Mouse (Mus musculus) small intestine, adult 2 months (tissue): ENCODE data around the gene Diaph2. TPM values are rescaled to one million over a fixed set of nuclear protein-coding genes. Genes with fewer than 3 reads are reported as not detected.
"Not testable (repeated sequence)": the region's sequence is repeated elsewhere in the genome, so short reads cannot be mapped to it uniquely, and the experiment has no call there.

Source experiments
- H3K27ac ChIP-seq: fragments of 200-500 bp; 2 replicates; pipeline ENCODE4 v1.5.1; 2012; ENCODE audit warnings: low read depth, low read length, control low read depth, inconsistent platforms; ENCODE audit not compliant: insufficient read depth
- H3K27me3 ChIP-seq: fragments of 200-500 bp; 2 replicates; pipeline ENCODE4 v1.6.1; 2012; ENCODE audit warnings: mild to moderate bottlenecking, moderate library complexity, low read length, inconsistent platforms; ENCODE audit not compliant: control insufficient read depth, insufficient read depth
- H3K36me3 ChIP-seq: fragments of 200-500 bp; 2 replicates; pipeline ENCODE4 v1.6.1; 2012; ENCODE audit warnings: mild to moderate bottlenecking, low read length, control low read depth, inconsistent platforms; ENCODE audit not compliant: control insufficient read depth, insufficient read depth
- H3K4me1 ChIP-seq: fragments of 200-500 bp; 2 replicates; pipeline ENCODE4 v1.6.1; 2012; ENCODE audit warnings: low read length, inconsistent platforms, mixed read lengths; ENCODE audit not compliant: control insufficient read depth, insufficient read depth, insufficient read length
- H3K4me3 ChIP-seq: fragments of 200-500 bp; 2 replicates; pipeline ENCODE4 v1.5.1; 2012; ENCODE audit warnings: low read depth, mild to moderate bottlenecking, control low read depth, inconsistent platforms, low read length, moderate library complexity
- CTCF ChIP-seq: fragments of 200-500 bp; IDR thresholded peaks from 2 replicates; pipeline ENCODE4 v1.5.1; 2012; ENCODE audit warnings: low read depth, mild to moderate bottlenecking, control low read depth, inconsistent platforms, low read length, moderate library complexity, mixed read lengths; ENCODE audit not compliant: insufficient replicate concordance, insufficient read length; ENCODE audit errors: extremely low read depth
- POLR2A ChIP-seq: fragments of 200-500 bp; IDR thresholded peaks from 2 replicates; pipeline ENCODE4 v1.6.1; 2012; ENCODE audit warnings: low read depth, mild to moderate bottlenecking, control low read depth, inconsistent platforms, low read length, moderate library complexity
- WGBS: fragments of 180-500 bp; shearing (Covaris S2); methylation state at CpG from one replicate; pipeline ENCODE4 v1.1.7; 2018; 5-methylcytosine and 5-hydroxymethylcytosine counted together
- polyA plus RNA-seq: library from polyadenylated mRNA; depleted of rRNA; stranded (reverse); fragments of >200 nt; gene quantifications from 2 replicates; pipeline ENCODE4 v1.2.3, GENCODE M21; 2012

The Diaph2 gene
- polyA plus RNA-seq, 1 experiment = 1.5 TPM

DNA sequence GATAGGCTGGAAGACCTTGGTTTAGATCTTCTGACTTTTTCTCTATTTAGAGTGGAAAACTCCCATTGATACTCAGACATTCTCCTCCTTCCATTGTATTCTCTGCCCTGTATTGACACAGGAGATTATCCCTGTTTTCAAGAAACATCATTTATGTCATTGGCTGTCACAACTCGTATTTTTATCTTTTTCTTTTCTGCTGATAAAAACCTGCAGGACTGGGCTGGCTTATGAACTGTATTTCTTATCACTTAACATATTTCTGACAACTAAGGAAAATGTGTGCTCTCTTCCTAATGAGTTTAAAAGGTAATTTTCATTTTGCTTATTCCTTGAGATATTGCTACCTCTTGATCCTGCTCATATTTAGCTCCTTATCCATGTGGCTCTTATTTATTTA, 17.3 kb downstream of the Diaph2 start:
- Histone ChIP-seq H3K36me3 (no peaks in the 10 kb centered on the region), H3K27ac (no peak overlapping the region), H3K27me3 (no peaks in the 10 kb centered on the region), H3K4me1 (no peaks in the 10 kb centered on the region), H3K4me3 (no peak overlapping the region)
- 32% methylated on average over 1 of the region's 1 CpGs for WGBS
- TF ChIP-seq CTCF = no peak
- TF ChIP-seq POLR2A = no peak

GRCm38 (mm10) chrX:129770625-129771024, 21.1 kb downstream of the Diaph2 start:
- H3K27ac ChIP-seq = no peak overlapping the region
- no peaks in the 10 kb centered on the region for H3K4me1 ChIP-seq
- WGBS = 76% methylated on average over 2 of the region's 2 CpGs
- H3K36me3 ChIP-seq = no peaks in the 10 kb centered on the region
- H3K27me3 ChIP-seq = no peaks in the 10 kb centered on the region
- no peak overlapping the region for H3K4me3 ChIP-seq
- no peak for TF ChIP-seq CTCF
- TF ChIP-seq POLR2A = no peak

DNA sequence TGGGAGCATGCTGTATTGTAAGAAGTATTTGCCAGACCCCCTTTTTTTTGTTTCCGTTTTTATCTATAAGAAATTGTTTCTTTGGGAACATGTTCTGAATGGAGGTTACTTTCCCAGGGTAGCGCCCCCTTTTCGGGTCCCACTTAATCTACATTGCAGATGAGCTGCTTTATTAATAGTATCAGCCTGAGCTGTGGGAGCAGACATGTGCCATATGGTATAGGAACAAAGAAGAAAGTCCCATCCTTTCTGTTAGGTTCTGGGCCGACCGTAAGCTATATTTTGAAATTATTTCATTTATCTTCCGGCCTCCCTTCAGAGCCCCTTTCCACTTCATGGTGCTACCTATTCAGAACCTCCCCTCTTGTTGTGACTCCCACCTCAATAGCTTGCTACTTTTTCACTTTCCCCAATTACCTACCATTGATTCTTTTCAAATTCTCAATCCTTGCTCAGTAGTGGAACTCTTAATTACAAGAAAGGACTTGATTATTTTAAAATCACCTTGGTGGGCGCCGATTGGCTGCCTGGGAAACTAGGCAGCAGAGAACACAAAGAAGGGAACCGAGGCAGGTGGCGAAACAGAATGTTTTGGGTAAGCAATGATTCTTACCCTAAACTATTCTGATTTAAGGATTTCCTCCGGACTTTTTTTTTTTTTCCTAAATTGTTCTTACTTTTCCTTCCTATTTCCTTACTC, 24.2 kb downstream of the Diaph2 start:
- H3K4me1 ChIP-seq = no peaks in the 10 kb centered on the region
- TF ChIP-seq CTCF = no peak
- no peak for TF ChIP-seq POLR2A
- H3K4me3 ChIP-seq = no peak overlapping the region
- no peaks in the 10 kb centered on the region for H3K36me3 ChIP-seq
- H3K27me3 ChIP-seq = no peaks in the 10 kb centered on the region
- H3K27ac ChIP-seq = no peak overlapping the region
- 86% methylated on average over 11 of the region's 11 CpGs for WGBS

DNA sequence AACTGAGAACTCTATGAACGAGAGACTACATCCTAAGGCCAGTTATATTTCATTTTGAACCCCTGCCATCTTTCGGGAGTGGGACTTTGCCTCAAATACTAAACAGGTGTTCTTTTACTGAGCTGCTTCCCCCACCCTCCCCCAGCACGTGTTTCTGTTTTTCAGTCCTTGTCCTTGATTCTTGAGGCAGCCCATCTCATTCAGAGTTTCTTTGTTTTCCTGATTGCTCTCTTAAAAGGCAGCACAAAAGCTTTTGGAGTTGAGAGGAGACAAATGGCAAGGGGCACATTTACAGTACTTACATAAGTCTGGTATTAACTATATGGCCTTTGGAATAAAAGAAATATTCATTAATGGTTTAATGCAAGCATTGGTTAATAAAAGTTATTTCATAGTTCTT, 24.9 kb downstream of the Diaph2 start:
- H3K4me3 ChIP-seq = no peak overlapping the region
- no peak for TF ChIP-seq POLR2A
- no peak for TF ChIP-seq CTCF
- no peak overlapping the region for H3K27ac ChIP-seq
- no peaks in the 10 kb centered on the region for H3K4me1 ChIP-seq
- WGBS = 64% methylated on average over 3 of the region's 3 CpGs
- no peaks in the 10 kb centered on the region for H3K36me3 ChIP-seq
- H3K27me3 ChIP-seq = no peaks in the 10 kb centered on the region

DNA sequence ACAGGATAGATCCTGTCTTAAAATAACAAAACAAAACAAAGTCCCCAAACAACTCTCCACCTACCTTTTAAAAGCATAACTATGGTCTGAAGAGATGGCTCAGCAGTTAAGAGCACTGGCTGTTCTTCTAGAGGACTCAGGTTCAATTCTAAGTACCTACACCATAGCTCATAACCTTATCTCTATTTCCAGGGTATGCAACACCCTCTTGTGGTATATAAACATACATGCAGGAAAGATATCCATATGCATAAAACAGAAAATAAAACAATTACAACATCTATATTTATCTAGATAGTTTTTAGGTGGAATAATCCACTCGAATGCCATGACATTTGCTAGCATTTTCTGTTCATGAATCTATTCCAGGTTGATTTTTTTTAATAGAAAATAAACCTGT, 27.2 kb downstream of the Diaph2 start:
- Histone ChIP-seq H3K4me1 (no peaks in the 10 kb centered on the region), H3K36me3 (no peaks in the 10 kb centered on the region), H3K4me3 (no peak overlapping the region), H3K27me3 (no peaks in the 10 kb centered on the region), H3K27ac (no peak overlapping the region)
- 73% methylated on average over 1 of the region's 1 CpGs for whole genome bisulfite sequencing
- TF ChIP-seq POLR2A = no peak
- no peak for TF ChIP-seq CTCF

GRCm38 (mm10) chrX:129777404-129777962, 27.9 kb downstream of the Diaph2 start:
- H3K4me1 ChIP-seq = no peaks in the 10 kb centered on the region
- TF ChIP-seq POLR2A = no peak
- no peak for TF ChIP-seq CTCF
- WGBS = 62% methylated on average over 4 of the region's 4 CpGs
- no peaks in the 10 kb centered on the region for H3K27me3 ChIP-seq
- H3K4me3 ChIP-seq = no peak overlapping the region
- H3K27ac ChIP-seq = no peak overlapping the region
- H3K36me3 ChIP-seq = no peaks in the 10 kb centered on the region

GRCm38 (mm10) chrX:129781844-129782243, 32.3 kb downstream of the Diaph2 start:
- no peaks in the 10 kb centered on the region for H3K27me3 ChIP-seq
- H3K27ac ChIP-seq = no peak overlapping the region
- H3K36me3 ChIP-seq = no peaks in the 10 kb centered on the region
- H3K4me3 ChIP-seq = no peak overlapping the region
- no peaks in the 10 kb centered on the region for H3K4me1 ChIP-seq
- WGBS = 68% methylated on average over 2 of the region's 2 CpGs
- TF ChIP-seq CTCF (no peak), POLR2A (no peak)

DNA sequence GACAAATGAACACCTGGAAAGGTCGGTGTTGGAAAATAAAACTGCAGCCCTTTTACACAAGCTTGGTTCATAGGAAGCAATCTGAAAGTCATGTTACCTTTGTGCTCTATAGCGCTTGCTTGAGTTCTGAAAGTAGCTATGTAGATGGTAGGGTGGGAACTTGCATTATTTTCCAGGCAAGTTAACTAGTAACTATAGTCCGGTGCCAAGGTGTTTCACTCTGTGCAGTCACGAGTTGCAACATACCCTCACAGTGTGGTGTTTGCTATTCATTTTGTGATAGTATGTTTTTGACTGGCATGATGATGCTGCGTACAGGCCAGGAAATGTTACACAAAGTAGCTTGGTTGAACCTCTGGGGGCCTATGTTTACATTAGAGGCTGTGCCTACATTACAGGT, 34.5 kb downstream of the Diaph2 start:
- H3K27me3 ChIP-seq = no peaks in the 10 kb centered on the region
- WGBS = 43% methylated on average over 5 of the region's 5 CpGs
- H3K4me3 ChIP-seq = no peak overlapping the region
- TF ChIP-seq POLR2A (no peak), CTCF (no peak)
- H3K27ac ChIP-seq = no peak overlapping the region
- H3K4me1 ChIP-seq = no peaks in the 10 kb centered on the region
- H3K36me3 ChIP-seq = no peaks in the 10 kb centered on the region

- not testable (repeated sequence) for H3K27ac ChIP-seq, H3K4me3 ChIP-seq, H3K4me1 ChIP-seq, H3K27me3 ChIP-seq, H3K36me3 ChIP-seq
- 95% methylated on average over 2 of the region's 2 CpGs for WGBS
These were observed 50.4 kb downstream of the Diaph2 start for GRCm38 (mm10) chrX:129799920-129800319.
